Mouse (Mus musculus) limb, embryonic 12.5 days (tissue): ENCODE data around the gene Scrn1. TPM values are rescaled to one million over a fixed set of nuclear protein-coding genes. Genes with fewer than 3 reads are reported as not detected.

Experiments
- polyA plus RNA-seq: library from polyadenylated mRNA; unstranded; fragments of >200 nt; fragmentation: Nextera tagmentation; extraction: Ambion mirVana; gene quantifications from 2 replicates; pipeline ENCODE4 v1.2.1, GENCODE M21; 2016

The Scrn1 gene
- polyA plus RNA-seq, 1 experiment from 2014 or later, result 15.0 TPM

Other genes with a start within 250 kb of the Scrn1 start
- 0.40 TPM in 1 of 2 replicates, not detected in the other for gene Prr15, start 240.7 kb downstream of the Scrn1 start, polyA plus RNA-seq
- gene Wipf3, start 136.9 kb downstream of the Scrn1 start, polyA plus RNA-seq, result 1.0 and 1.1 TPM in 2 replicates
- gene Plekha8, start 28.6 kb upstream of the Scrn1 start, polyA plus RNA-seq, result 24.6 and 26.3 TPM in 2 replicates
- gene Fkbp14, start 30.8 kb upstream of the Scrn1 start, polyA plus RNA-seq, result 25.2 and 26.1 TPM in 2 replicates
- 9.6 and 12.9 TPM in 2 replicates for gene Mturn, start 115.1 kb upstream of the Scrn1 start, polyA plus RNA-seq